Mouse (Mus musculus) bone marrow, adult 2 months (tissue): ENCODE data around the gene Dgkz.

Source experiments
- CTCF ChIP-seq: fragments of 200-500 bp; IDR thresholded peaks from 2 replicates; pipeline ENCODE4 v1.5.1; 2011; ENCODE audit warnings: low read length, control low read depth; ENCODE audit not compliant: control insufficient read depth, insufficient read depth
- POLR2A ChIP-seq: fragments of 200-500 bp; IDR thresholded peaks from 2 replicates; pipeline ENCODE4 v1.6.1; 2011; ENCODE audit warnings: low read depth, mild to moderate bottlenecking, control low read depth, low read length, borderline replicate concordance; ENCODE audit not compliant: control insufficient read depth

DNA sequence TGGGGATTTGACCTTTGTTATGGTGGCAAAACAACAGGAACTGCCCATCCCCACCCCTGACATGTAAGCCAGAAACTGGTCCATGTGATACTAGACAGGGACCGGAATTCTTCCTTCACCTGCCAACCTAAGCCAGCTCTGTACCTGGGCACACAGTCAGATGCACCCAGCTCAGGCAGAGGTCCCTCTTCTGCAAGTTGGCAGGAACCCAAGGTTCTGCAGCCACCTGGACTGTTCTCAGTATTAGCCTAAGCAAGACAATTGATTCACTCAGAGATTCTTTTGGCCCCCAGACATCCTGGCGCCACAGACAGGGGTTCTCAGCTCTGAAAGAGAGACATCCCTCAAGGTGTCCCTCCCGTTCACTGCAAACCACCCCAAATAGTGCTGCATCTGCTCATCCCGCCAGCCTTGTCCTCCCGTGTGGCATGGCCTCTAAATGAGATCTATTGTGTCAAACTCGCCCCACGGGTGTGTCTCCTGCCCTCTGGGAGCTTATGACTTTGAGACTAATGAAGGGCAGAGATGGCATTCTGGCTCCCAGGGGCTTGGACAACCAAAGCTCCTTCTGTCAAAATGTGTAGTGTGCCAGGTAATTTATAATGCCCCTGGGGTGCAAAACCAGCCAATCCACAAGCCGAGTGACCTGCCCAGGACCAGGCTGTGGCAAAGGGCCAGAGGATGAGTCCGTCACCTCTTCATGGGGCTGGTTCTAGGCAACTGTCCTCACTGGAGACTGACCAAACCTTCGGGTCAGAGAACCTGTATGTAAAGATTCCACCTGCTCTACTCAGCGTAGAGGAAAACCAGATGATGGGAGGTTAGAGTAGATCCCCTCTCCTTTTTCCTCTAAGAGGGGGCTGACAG lies 15.9 kb downstream of the Dgkz start:
- TF ChIP-seq CTCF (no peak), POLR2A (no peak)
